Mouse (Mus musculus): ENCODE results near the gene Asic5. TPM values are rescaled to one million over a fixed set of nuclear protein-coding genes. Genes with fewer than 3 reads are reported as not detected.

Gene Asic5
- total and polyA plus RNA-seq, 3 experiments = not detected

GRCm38 (mm10) chr3:82044902-82045301 lies 62.8 kb downstream of the Asic5 start:
- no peak overlapping the region for H3K27ac ChIP-seq (ENCODE audit: insufficient read depth, low read depth)
- H3K36me3 ChIP-seq (replicated peaks in 1 of 2; ENCODE audit: control insufficient read depth in 1 of 2, insufficient read depth in 1 of 2, low read length in 1 of 2) = no peaks in the 10 kb centered on the region
- H3K4me3 ChIP-seq (replicated peaks in 1 of 3; ENCODE audit: low read depth in 2 of 3, low read length in 2 of 3, poor library complexity in 1 of 3) = no peak overlapping the region
- dilution Hi-C loops (cut with MboI; ENCODE audit: extremely low pct_ligation_motif_present, extremely low pct_unique_long_range_greater_than_20kb, low sequenced_read_pairs) (no loop called here), in situ Hi-C loops (cut with MboI; ENCODE audit: low pct_ligation_motif_present, low pct_unique_long_range_greater_than_20kb, low sequenced_read_pairs) (loop anchor here (25.0 kb wide), 1 partner anchor 292 kb away; no protein-coding TSS in a partner anchor)
- no peaks in the 10 kb centered on the region for H3K9me3 ChIP-seq (replicated peaks; ENCODE audit: low read length)
- no peak for DNase-seq (ENCODE audit: extremely low read depth)
- H3K9ac ChIP-seq (ENCODE audit: insufficient read depth, low read depth) = no peak overlapping the region
- H3K79me2 ChIP-seq (replicated peaks; ENCODE audit: control insufficient read depth, extremely low read depth, insufficient read depth, poor library complexity, severe bottlenecking) = no peaks in the 10 kb centered on the region
- no peak overlapping the region for H3K4me2 ChIP-seq (ENCODE audit: insufficient read depth, low read depth, poor library complexity, severe bottlenecking)
- no peaks in the 10 kb centered on the region for H3K4me1 ChIP-seq (ENCODE audit: control insufficient read depth in 1 of 2, insufficient read depth in 2 of 2)
- no peak for TF ChIP-seq MEF2A (IDR thresholded peaks at IDR 0.05; ENCODE audit: borderline replicate concordance, low read depth, low read length)
- TF ChIP-seq JUND (conservative IDR thresholded peaks at IDR 0.05; ENCODE audit: low read depth, low read length) = no peak
- no peak for TF ChIP-seq MAFK (IDR thresholded peaks at IDR 0.05; ENCODE audit: insufficient replicate concordance, low read length)
- TF ChIP-seq NELFE (IDR thresholded peaks at IDR 0.05; ENCODE audit: low read depth, low read length) = no peak
- TF ChIP-seq POLR2AphosphoS2 (IDR thresholded peaks at IDR 0.05; ENCODE audit: low read depth, low read length) = no peak
- TF ChIP-seq TBP (conservative IDR thresholded peaks at IDR 0.05; ENCODE audit: low read depth, low read length) = no peak
- no peaks in the 10 kb centered on the region for H3K27me3 ChIP-seq (replicated peaks)

GRCm38 (mm10) chr3:82046087-82046486 lies 64.0 kb downstream of the Asic5 start:
- in situ Hi-C loops (cut with MboI; ENCODE audit: low pct_ligation_motif_present, low pct_unique_long_range_greater_than_20kb, low sequenced_read_pairs) (loop anchor here (25.0 kb wide), 1 partner anchor 291 kb away; no protein-coding TSS in a partner anchor), dilution Hi-C loops (cut with MboI; ENCODE audit: extremely low pct_ligation_motif_present, extremely low pct_unique_long_range_greater_than_20kb, low sequenced_read_pairs) (no loop called here)
- no peak overlapping the region for H3K4me3 ChIP-seq (replicated peaks in 1 of 3; ENCODE audit: low read depth in 2 of 3, low read length in 2 of 3, poor library complexity in 1 of 3)
- H3K79me2 ChIP-seq (replicated peaks; ENCODE audit: control insufficient read depth, extremely low read depth, insufficient read depth, poor library complexity, severe bottlenecking) = no peaks in the 10 kb centered on the region
- no peak overlapping the region for H3K4me2 ChIP-seq (ENCODE audit: insufficient read depth, low read depth, poor library complexity, severe bottlenecking)
- DNase-seq (ENCODE audit: extremely low read depth) = no peak
- no peak for TF ChIP-seq ELF1 (IDR thresholded peaks at IDR 0.05; ENCODE audit: low read depth, low read length)
- TF ChIP-seq TBP (conservative IDR thresholded peaks at IDR 0.05; ENCODE audit: low read depth, low read length) = no peak
- no peak for TF ChIP-seq JUND (conservative IDR thresholded peaks at IDR 0.05; ENCODE audit: low read depth, low read length)
- TF ChIP-seq SIN3A (IDR thresholded peaks at IDR 0.05; ENCODE audit: low read length) = no peak
- no peaks in the 10 kb centered on the region for H3K4me1 ChIP-seq (ENCODE audit: control insufficient read depth in 1 of 2, insufficient read depth in 2 of 2)
- H3K27me3 ChIP-seq (replicated peaks) = no peaks in the 10 kb centered on the region
- no peaks in the 10 kb centered on the region for H3K36me3 ChIP-seq (replicated peaks in 1 of 2; ENCODE audit: control insufficient read depth in 1 of 2, insufficient read depth in 1 of 2, low read length in 1 of 2)
- H3K9ac ChIP-seq (ENCODE audit: insufficient read depth, low read depth) = no peak overlapping the region
- no peak overlapping the region for H3K27ac ChIP-seq (ENCODE audit: insufficient read depth, low read depth)
- H3K9me3 ChIP-seq (replicated peaks; ENCODE audit: low read length) = no peaks in the 10 kb centered on the region

GRCm38 (mm10) chr3:82047100-82047753 lies 65.1 kb downstream of the Asic5 start:
- Histone ChIP-seq H3K9me3 (replicated peaks; ENCODE audit: low read length) (no peaks in the 10 kb centered on the region), H3K27me3 (replicated peaks) (no peaks in the 10 kb centered on the region), H3K4me1 (ENCODE audit: control insufficient read depth in 1 of 2, insufficient read depth in 2 of 2) (no peaks in the 10 kb centered on the region), H3K9ac (ENCODE audit: insufficient read depth, low read depth) (no peak overlapping the region), H3K4me3 (replicated peaks in 1 of 3; ENCODE audit: low read depth in 2 of 3, low read length in 2 of 3, poor library complexity in 1 of 3) (no peak overlapping the region), H3K36me3 (replicated peaks in 1 of 2; ENCODE audit: control insufficient read depth in 1 of 2, insufficient read depth in 1 of 2, low read length in 1 of 2) (no peaks in the 10 kb centered on the region), H3K27ac (ENCODE audit: insufficient read depth, low read depth) (no peak overlapping the region), H3K4me2 (ENCODE audit: insufficient read depth, low read depth, poor library complexity, severe bottlenecking) (no peak overlapping the region), H3K79me2 (replicated peaks; ENCODE audit: control insufficient read depth, extremely low read depth, insufficient read depth, poor library complexity, severe bottlenecking) (no peaks in the 10 kb centered on the region)
- DNase-seq (ENCODE audit: extremely low read depth) = peak; percentile 17
- in situ Hi-C loops (cut with MboI; ENCODE audit: low pct_ligation_motif_present, low pct_unique_long_range_greater_than_20kb, low sequenced_read_pairs) = loop anchor here (25.0 kb wide), 1 partner anchor 290 kb away; no protein-coding TSS in a partner anchor
- dilution Hi-C loops (cut with MboI; ENCODE audit: extremely low pct_ligation_motif_present, extremely low pct_unique_long_range_greater_than_20kb, low sequenced_read_pairs) = no loop called here
- peak; percentile 16 to 76; a peak in 3 of 4 replicates for TF ChIP-seq CTCF (conservative IDR thresholded peaks at IDR 0.05 in 1 of 2, IDR thresholded peaks at IDR 0.05 in 1 of 2; ENCODE audit: low read depth in 2 of 2, low read length in 2 of 2)
- TF ChIP-seq KAT2A (IDR thresholded peaks at IDR 0.05; ENCODE audit: insufficient replicate concordance, low read length) = no peak
- peak; percentile 44; the same call in 1 of the 2 replicates for TF ChIP-seq ZKSCAN1 (IDR thresholded peaks at IDR 0.05; ENCODE audit: borderline replicate concordance, low read depth, low read length)
- 0 out of 2 replicates have a peak, but pooled peaks have one; percentile 15 for TF ChIP-seq ELF1 (IDR thresholded peaks at IDR 0.05; ENCODE audit: low read depth, low read length)
- TF ChIP-seq RCOR1 (conservative IDR thresholded peaks at IDR 0.05; ENCODE audit: low read depth, low read length) = no peak
- TF ChIP-seq TBP (conservative IDR thresholded peaks at IDR 0.05; ENCODE audit: low read depth, low read length) = no peak
- no peak for TF ChIP-seq UBTF (IDR thresholded peaks at IDR 0.05; ENCODE audit: low read depth, low read length)
- TF ChIP-seq RAD21 (IDR thresholded peaks at IDR 0.05; ENCODE audit: low read depth, low read length) = peak; percentile 80
- no peak for TF ChIP-seq MXI1 (IDR thresholded peaks at IDR 0.05; ENCODE audit: low read depth, low read length)
- TF ChIP-seq ZC3H11A (IDR thresholded peaks at IDR 0.05; ENCODE audit: low read depth, low read length) = 0 out of 2 replicates have a peak, but pooled peaks have one; percentile 4
- no peak for TF ChIP-seq MAFK (IDR thresholded peaks at IDR 0.05; ENCODE audit: insufficient replicate concordance, low read length)
- TF ChIP-seq SMC3 (IDR thresholded peaks at IDR 0.05; ENCODE audit: low read depth, low read length) = peak; percentile 58
- TF ChIP-seq NRF1 (IDR thresholded peaks at IDR 0.05; ENCODE audit: low read depth, low read length) = no peak
- TF ChIP-seq ETS1 (conservative IDR thresholded peaks at IDR 0.05; ENCODE audit: low read depth, low read length) = no peak
- no peak for TF ChIP-seq EP300 (IDR thresholded peaks at IDR 0.05; ENCODE audit: low read length)
- no peak for TF ChIP-seq PAX5 (IDR thresholded peaks at IDR 0.05; ENCODE audit: low read length)
- no peak for TF ChIP-seq POLR2AphosphoS2 (IDR thresholded peaks at IDR 0.05; ENCODE audit: low read depth, low read length)
- TF ChIP-seq SIN3A (IDR thresholded peaks at IDR 0.05; ENCODE audit: low read length) = no peak
- no peak for TF ChIP-seq MEF2A (IDR thresholded peaks at IDR 0.05; ENCODE audit: borderline replicate concordance, low read depth, low read length)
- no peak for TF ChIP-seq JUND (conservative IDR thresholded peaks at IDR 0.05; ENCODE audit: low read depth, low read length)
- no peak for TF ChIP-seq POLR2A (IDR thresholded peaks at IDR 0.05; ENCODE audit: low read depth, low read length)
- TF ChIP-seq HCFC1 (IDR thresholded peaks at IDR 0.05; ENCODE audit: low read depth, low read length) = no peak

Data from CH12.LX (cell line).